ENCODE assay signal across 18 mouse cellular contexts in the genomic region with DNA sequence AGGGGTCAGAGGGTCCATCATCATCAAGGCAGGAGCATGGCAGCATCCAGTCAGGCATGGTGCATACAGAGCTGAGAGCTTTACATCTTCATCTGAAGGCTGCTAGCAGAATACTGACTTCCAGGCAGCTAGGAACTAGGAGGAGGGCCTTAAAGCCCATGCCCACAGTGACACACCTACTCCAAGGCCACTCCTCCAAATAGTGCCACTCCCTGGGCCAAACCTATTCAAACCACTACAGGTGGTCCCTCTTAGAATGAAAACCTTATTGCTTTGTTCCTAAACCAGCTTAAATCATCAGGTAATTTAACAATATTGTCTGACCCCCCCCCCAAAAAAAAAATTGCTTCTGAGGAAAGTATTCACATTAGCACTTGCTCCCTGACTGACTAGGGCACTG.
"Had no signal": no experiment of that assay in that cellular context is flagged by ENCODE, and none has a peak within 500 bp of the region (broad histone marks: within the 10 kb centered on the region; RNA-seq: fewer than 3 reads in every experiment).

No protein-coding gene starts in this region.

- H3K27me3 ChIP-seq: lung, embryonic 15.5 days; megakaryocyte, embryonic 14.5 days; midbrain, embryonic 13.5 days; midbrain, embryonic 15.5 days; neural tube, embryonic 12.5 days had no signal

- H3K4me3 ChIP-seq: lung, embryonic 15.5 days; megakaryocyte, embryonic 14.5 days; midbrain, embryonic 13.5 days; midbrain, embryonic 15.5 days; neural tube, embryonic 12.5 days had no signal

- DNase-seq: liver, postnatal 0 days; lung, adult 2 months; lung, postnatal 14 days; lung, postnatal 36 days; right cerebral cortex, adult 18-20 months; right cerebral cortex, postnatal 25 days; right cerebral cortex, postnatal 4 days; spleen, adult 18-20 months; thymus, adult 18-20 months; thymus, postnatal 14 days; thymus, postnatal 36 days had no signal

- H3K9ac ChIP-seq: liver, postnatal 0 days; lung, embryonic 15.5 days; midbrain, embryonic 13.5 days; midbrain, embryonic 15.5 days; neural tube, embryonic 12.5 days had no signal

- H3K4me2 ChIP-seq: lung, embryonic 15.5 days; midbrain, embryonic 13.5 days; midbrain, embryonic 15.5 days; neural tube, embryonic 12.5 days had no signal

- ATAC-seq: liver, postnatal 0 days; lung, postnatal 0 days; midbrain, embryonic 13.5 days; midbrain, embryonic 15.5 days had no signal

- H3K36me3 ChIP-seq: lung, embryonic 15.5 days; midbrain, embryonic 13.5 days; midbrain, embryonic 15.5 days; neural tube, embryonic 12.5 days had no signal

- H3K4me1 ChIP-seq: lung, embryonic 15.5 days; megakaryocyte, embryonic 14.5 days; midbrain, embryonic 13.5 days; neural tube, embryonic 12.5 days had no signal

- H3K9me3 ChIP-seq: neural tube, embryonic 12.5 days had no signal

- H3K27ac ChIP-seq: lung, embryonic 15.5 days; macrophage; midbrain, embryonic 13.5 days; midbrain, embryonic 15.5 days; neural tube, embryonic 12.5 days had no signal
